Mouse (Mus musculus) lung, adult 10 weeks (tissue): ENCODE data around the gene Btbd35f12. TPM values are rescaled to one million over a fixed set of nuclear protein-coding genes. Genes with fewer than 3 reads are reported as not detected.

ENCODE experiments used
- polyA plus RNA-seq: library from polyadenylated mRNA; stranded (reverse); fragments of 350-450 nt; fragmentation: Illumina TruSeq; extraction: RNeasy Lipid Tissue Mini Kit (QIAGEN cat#74804); gene quantifications from one replicate; pipeline ENCODE4 v1.2.3, GENCODE M21; 2014; ENCODE audit warnings: low read depth, low replicate concordance; ENCODE audit not compliant: insufficient read depth

Gene Btbd35f12
- polyA plus RNA-seq: not detected

GRCm38 (mm10) chrX:33313079-33313478, at the start of gene Btbd35f12:
Gene Btbd35f12 (plus strand): TSS chrX:33313379.

Other genes starting within 250 kb of the Btbd35f12 start
- gene Spin2-ps6, start 78.5 kb upstream of the Btbd35f12 start, polyA plus RNA-seq: not detected